Mouse (Mus musculus) leukemia stem cell, adult 10-12 weeks (primary cell): ENCODE measurements around the gene Tm6sf1. TPM values are rescaled to one million over a fixed set of nuclear protein-coding genes. Genes with fewer than 3 reads are reported as not detected.

Source experiments
- polyA plus RNA-seq: library from polyadenylated mRNA; stranded (reverse); fragments of >175 nt; gene quantifications from 2 replicates; pipeline ENCODE4 v1.2.3, GENCODE M21; 2012; ENCODE audit warnings: low replicate concordance

Gene Tm6sf1
- polyA plus RNA-seq, result 10.0 and 11.9 TPM in 2 replicates

DNA sequence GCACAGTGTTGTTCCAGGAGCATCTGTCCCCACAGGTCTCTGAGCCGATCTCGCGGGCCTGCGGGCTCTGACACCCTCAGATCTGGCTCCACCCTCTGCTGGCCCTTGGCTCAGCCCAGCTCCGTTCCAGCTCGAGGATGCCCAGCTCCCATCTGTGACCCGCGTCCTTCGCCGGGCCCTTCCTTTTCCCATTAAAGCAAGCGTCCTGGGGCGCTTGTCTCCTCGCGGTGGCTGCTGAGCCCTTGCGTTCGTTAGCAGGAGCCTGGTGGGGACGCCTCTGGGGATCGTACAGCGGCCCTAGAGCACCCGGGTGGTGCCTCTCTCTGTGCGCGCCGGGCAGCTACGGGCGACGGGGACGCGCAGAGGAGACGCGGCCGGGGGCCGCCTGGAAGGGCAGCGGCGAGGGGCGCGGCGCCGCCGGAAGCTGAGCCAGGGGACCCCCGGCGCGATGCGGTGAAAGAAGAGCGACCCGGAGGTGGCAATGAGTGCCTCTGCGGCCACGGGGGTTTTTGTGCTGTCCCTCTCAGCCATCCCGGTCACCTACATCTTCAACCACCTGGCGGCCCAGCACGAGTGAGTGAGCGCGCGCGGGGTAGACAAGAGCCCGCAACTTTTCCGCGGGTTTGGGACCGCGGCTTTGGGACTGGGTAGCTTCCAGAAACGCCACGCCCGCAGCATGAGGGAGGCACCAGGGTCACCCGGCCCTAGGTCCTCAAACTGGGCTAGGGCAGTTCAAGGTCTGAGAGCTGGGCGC is at the start of gene Tm6sf1:
Gene Tm6sf1, plus strand, starts transcription at position 34 of the 754 bp plus-strand sequence.

DNA sequence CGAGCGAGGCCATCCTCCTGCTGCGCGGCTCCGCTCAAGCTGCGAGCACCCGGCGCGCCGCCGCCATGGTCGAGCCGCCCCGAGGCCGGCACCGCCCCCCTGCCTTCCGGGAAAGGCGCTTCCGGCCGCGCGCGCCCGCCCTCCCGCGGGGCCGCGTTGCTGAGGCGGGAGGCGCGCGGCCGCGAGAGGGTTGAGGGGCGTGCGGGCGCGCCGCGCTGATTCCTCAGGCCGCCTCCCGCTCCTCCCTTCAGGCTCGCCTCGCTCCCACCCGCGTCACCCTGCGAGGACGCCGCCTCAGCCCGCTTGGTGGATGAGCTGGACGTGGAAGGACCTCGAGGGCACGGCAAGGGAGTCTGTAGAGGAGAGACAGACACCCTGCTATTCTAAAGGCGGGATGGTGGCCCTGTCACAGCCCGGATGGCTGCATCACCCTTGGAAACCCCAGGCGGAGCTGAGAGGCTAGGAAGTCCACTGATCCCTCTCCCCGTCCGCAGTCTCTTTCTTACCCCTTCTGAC is 29.4 kb upstream of the Tm6sf1 start, which contains the start of gene Btbd1:
Gene Btbd1, minus strand, starts transcription at position 53 of the 516 bp plus-strand sequence.

DNA sequence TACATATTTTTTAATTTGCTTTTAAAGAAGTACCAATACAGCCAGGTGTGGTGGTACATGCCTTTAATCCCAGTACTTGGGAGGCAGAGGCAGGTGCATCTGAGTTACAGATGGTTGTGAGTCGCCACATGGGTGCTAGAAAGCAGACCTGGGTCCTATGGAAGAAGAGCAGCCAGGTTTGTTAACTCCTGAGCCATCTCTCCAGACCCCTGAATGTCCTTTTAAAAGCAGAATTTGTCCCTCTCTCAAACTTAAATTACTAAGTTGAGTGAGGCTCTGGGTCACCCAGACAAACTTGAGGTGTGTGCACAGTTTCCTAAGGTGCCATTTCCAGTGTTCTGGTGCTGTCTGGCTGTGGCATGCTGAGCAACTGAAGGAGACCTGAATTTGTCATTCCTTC is 3.1 kb upstream of the Tm6sf1 start, which contains the start of gene Gm10160:
Gene Gm10160, minus strand, starts transcription at position 101 of the 400 bp plus-strand sequence.

Other genes starting within 250 kb of the Tm6sf1 start
- gene Homer2, start 151.5 kb upstream of the Tm6sf1 start, polyA plus RNA-seq, result 0.20 and 0.39 TPM in 2 replicates
- gene Ramac, start 96.1 kb upstream of the Tm6sf1 start, polyA plus RNA-seq, result 1.4 and 4.5 TPM in 2 replicates
- 8.8 and 9.5 TPM in 2 replicates for gene 3110040N11Rik, start 69.5 kb upstream of the Tm6sf1 start, polyA plus RNA-seq
- gene Btbd1, start 29.6 kb upstream of the Tm6sf1 start, polyA plus RNA-seq, result 9.1 and 9.7 TPM in 2 replicates
- not detected in 2 replicates for gene Gm10160, start 3.2 kb upstream of the Tm6sf1 start, polyA plus RNA-seq
- gene Hdgfl3, start 75.5 kb downstream of the Tm6sf1 start, polyA plus RNA-seq, result 0.17 and 0.23 TPM in 2 replicates
- not detected in 2 replicates for gene Bnc1, start 133.3 kb downstream of the Tm6sf1 start, polyA plus RNA-seq